Mouse (Mus musculus) c-Kit-positive CD71-positive TER-119-negative erythroid progenitor cells, embryonic 14.5 days (primary cell): ENCODE data around the gene Ripor2.
A peak's percentile ranks its signal among the peaks of the same experiment; 100 is the strongest.

Experiments used
- DNase-seq: peaks from one replicate; pipeline ENCODE4 v3.0.0-alpha.2; 2013; ENCODE audit warnings: low read depth

Gene Ripor2

GRCm38 (mm10) chr13:24617076-24617798, 35.2 kb downstream of the Ripor2 start:
- no peak for DNase-seq

GRCm38 (mm10) chr13:24617799-24618130, 35.8 kb downstream of the Ripor2 start:
- no peak for DNase-seq

GRCm38 (mm10) chr13:24619711-24620110, 37.7 kb downstream of the Ripor2 start:
- no peak for DNase-seq

GRCm38 (mm10) chr13:24620439-24620838, 38.5 kb downstream of the Ripor2 start:
- DNase-seq, result no peak

- DNase-seq, result no peak
Observed at GRCm38 (mm10) chr13:24623631-24624030, 41.6 kb downstream of the Ripor2 start.

- DNase-seq, result no peak
Observed at GRCm38 (mm10) chr13:24625071-24625470, 43.1 kb downstream of the Ripor2 start.

- DNase-seq, result no peak
Observed at GRCm38 (mm10) chr13:24626698-24627436, 44.9 kb downstream of the Ripor2 start.

- no peak for DNase-seq
Observed at GRCm38 (mm10) chr13:24628192-24628591, 46.2 kb downstream of the Ripor2 start.

- DNase-seq, result no peak
Observed at GRCm38 (mm10) chr13:24629073-24629621, 47.2 kb downstream of the Ripor2 start.

- DNase-seq, result peak; percentile 46
Observed at GRCm38 (mm10) chr13:24630364-24630763, 48.4 kb downstream of the Ripor2 start.

GRCm38 (mm10) chr13:24632988-24633577, 51.1 kb downstream of the Ripor2 start:
- no peak for DNase-seq

- no peak for DNase-seq
Observed at GRCm38 (mm10) chr13:24634346-24635120, 52.5 kb downstream of the Ripor2 start.

- no peak for DNase-seq
Observed at GRCm38 (mm10) chr13:24638371-24639214, 56.6 kb downstream of the Ripor2 start.

GRCm38 (mm10) chr13:24639215-24640165, 57.5 kb downstream of the Ripor2 start:
- DNase-seq, result no peak

- no peak for DNase-seq
Observed at GRCm38 (mm10) chr13:24640166-24640560, 58.2 kb downstream of the Ripor2 start.

- no peak for DNase-seq
Observed at GRCm38 (mm10) chr13:24640836-24641385, 58.9 kb downstream of the Ripor2 start.

GRCm38 (mm10) chr13:24641491-24642430, 59.8 kb downstream of the Ripor2 start:
- DNase-seq, result no peak

GRCm38 (mm10) chr13:24645146-24645545, 63.2 kb downstream of the Ripor2 start:
- DNase-seq, result no peak

- DNase-seq, result no peak
Observed at GRCm38 (mm10) chr13:24646324-24646723, 64.3 kb downstream of the Ripor2 start.
